Mouse (Mus musculus) megakaryocyte, adult 5-6 weeks (primary cell): ENCODE data around the gene Ccrl2. TPM values are rescaled to one million over a fixed set of nuclear protein-coding genes. Genes with fewer than 3 reads are reported as not detected.
A peak's percentile ranks its signal among the peaks of the same experiment; 100 is the strongest.

Experiments
- ATAC-seq: 2 replicates; pipeline ENCODE4 v1.8.0; 2016; ENCODE audit warnings: mild to moderate bottlenecking, inconsistent platforms; ENCODE audit not compliant: poor library complexity, severe bottlenecking
- total RNA-seq, 2 experiments: library from RNA; stranded (forward) in 1 of 2; stranded (reverse) in 1 of 2; fragments of 153-499, 151-499 nt in 1 of 2; fragments of 221-1000, 200-1000 nt in 1 of 2; gene quantifications; 2 replicates each; pipeline versions ENCODE4 v1.2.3 to v1.2.4; 2015 to 2017

The Ccrl2 gene
- total RNA-seq, 2 experiments from 2014 or later = 8.9 to 11.1 TPM

GRCm38 (mm10) chr9:111067052-111067451, 9.7 kb upstream of the Ccrl2 start:
- ATAC-seq = no peak

DNA sequence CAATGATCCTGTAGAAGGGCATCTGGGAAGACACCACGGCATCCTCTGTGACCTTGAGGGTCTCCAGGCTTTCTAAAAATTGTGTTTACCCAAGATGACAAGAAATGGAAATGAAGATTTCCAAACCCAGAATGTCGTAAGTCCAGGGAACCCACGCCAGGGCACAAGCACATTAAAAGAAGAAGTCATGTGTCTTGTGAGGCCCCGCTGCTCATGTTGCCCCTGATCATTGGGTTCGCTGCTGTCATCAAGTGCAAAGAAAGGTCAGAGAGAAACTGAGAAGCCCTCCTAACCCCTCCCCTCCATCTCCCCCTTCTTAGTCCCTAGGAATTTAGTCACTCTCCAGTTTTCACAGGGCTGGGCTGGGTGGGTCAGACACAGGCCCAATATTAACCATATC, 5.5 kb upstream of the Ccrl2 start:
- peak; percentile 63 for ATAC-seq

- ATAC-seq = peak; percentile 19
Measured at GRCm38 (mm10) chr9:111058943-111059556, 1.7 kb upstream of the Ccrl2 start.

- no peak for ATAC-seq
Measured at GRCm38 (mm10) chr9:111057544-111058370, 438 bp upstream of the Ccrl2 start.

DNA sequence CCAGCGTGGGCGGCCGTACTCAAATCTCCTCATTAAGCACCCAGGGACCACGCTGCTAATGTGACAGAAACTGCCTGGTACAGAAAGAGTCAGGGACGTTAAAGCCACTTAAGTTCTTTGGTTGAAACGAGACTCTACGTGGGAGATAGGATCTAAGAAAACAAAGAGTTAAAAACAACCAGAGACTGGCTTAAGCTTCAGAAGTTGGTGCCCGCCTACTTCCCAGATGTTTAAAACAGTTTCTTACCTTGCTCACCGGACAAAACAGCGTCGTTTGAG, 861 bp downstream of the Ccrl2 start:
- no peak for ATAC-seq

DNA sequence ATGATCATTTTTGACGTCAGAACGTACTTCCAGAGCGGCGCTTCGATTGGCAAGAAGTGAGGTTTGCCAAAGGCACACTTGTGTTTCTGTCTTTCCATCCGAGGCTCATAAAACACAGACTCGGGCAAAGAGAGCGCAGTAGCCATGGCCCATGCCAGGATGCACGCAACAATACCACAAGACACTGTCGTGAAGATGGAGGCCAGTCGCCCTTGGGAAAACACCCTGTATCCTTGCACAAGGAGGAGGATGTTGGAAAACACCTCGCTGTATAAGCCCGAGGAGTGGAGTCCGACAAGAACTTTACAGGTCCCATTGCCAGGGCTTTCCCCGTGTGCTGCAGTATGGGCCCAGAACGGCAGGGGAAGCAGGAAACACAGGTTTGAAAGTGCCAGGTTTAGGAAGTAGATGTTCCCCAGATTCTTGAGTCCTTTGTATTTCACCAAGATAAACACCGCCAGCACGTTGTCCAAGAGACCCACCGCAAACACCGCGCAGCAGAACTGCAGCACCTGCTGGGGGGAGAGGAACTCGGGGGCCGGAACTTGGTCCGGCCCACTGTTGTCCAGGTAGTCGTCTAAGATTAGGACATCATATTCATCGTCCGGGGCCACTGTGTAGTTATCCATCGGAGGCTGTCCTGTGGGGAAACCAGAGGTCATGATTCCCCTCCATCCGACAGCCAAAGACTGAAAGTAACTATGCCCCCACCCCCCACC, 1.4 kb downstream of the Ccrl2 start:
- ATAC-seq = peak; percentile 14

- ATAC-seq = no peak
Measured at GRCm38 (mm10) chr9:111054923-111055322, 2.4 kb downstream of the Ccrl2 start.

DNA sequence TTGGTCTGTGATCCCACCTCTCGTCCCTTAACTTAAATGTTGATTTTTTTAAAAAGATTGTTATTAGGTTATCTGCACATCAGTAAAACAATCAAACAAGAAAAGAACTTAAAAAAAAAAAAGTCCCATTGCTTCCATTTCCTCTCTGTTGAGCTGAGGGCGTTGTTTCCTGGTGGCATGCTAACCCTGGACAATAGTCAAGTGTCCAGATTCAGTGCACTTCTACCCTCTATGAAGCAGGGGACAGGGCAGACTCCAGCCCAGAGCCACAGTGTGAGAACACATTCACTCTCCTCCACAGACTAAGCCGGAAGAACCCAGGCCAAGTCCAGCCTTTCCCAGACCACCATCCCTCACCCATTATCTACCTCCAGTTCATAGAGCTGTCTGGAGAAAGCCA, 8.9 kb downstream of the Ccrl2 start:
- ATAC-seq = no peak

DNA sequence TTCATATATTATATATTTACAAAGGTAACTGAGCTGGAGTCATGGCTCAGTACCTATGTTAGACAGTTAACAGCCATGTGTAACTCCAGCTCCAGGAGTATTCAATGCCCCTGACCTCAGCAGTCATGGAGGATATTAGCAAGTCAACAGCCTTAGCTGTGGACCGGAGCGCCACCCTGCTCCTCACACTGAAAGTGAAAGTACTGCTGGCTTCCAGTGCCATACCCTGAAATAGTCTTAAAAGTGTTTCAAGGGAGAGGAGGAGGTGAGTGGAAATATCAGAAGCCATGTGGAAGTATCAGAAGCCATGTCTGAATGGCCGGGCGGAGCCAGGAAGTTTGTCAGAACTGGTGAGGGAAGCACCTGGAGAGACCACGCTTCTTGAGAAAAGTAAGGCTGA, 10.1 kb downstream of the Ccrl2 start:
- 0 out of 2 replicates have a peak, but pooled peaks have one; percentile 17 for ATAC-seq

DNA sequence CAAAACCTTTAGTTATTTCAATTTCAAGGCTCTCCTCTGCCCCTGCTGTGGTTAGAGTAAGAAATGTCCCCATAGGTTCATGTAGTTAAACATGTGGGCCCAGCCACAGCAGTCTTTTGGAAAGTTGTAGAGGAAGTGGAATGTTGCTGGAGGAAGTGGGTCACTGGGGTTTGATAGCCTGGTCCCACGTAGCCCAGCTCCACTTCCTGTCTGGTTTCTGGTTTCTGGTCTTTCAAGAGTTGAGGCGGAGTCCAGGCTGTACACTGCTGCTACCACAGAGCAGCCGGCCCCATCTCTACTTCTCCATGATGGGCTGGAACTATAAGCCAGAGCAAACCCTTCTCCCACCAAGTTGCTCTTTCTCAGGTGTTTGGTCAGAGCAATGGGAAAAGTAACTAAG, 11.1 kb downstream of the Ccrl2 start:
- ATAC-seq = peak; percentile 79

- ATAC-seq = no peak
Measured at GRCm38 (mm10) chr9:111042266-111042665, 15.1 kb downstream of the Ccrl2 start.

GRCm38 (mm10) chr9:111039966-111040365, 17.4 kb downstream of the Ccrl2 start:
- ATAC-seq = no peak

DNA sequence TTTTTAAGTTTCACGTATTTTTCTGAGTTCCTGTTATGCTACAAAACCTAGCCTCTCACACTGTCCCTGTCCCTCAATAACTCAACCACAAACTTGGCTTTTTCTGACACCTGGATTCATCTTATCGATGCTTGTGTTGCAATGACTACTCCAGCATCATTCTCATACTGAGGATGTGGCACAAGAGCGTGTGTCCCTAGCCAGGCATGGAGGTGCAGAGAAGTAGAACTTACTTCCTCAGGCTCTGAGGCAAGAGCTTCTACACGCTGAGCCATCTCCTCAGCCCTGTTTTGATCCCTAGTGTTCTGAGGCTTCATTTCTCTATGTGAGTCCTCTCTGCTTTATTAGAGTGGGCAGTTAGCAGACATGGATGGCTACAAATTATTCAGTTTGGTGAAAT, 23.6 kb downstream of the Ccrl2 start:
- ATAC-seq = peak; percentile 69

DNA sequence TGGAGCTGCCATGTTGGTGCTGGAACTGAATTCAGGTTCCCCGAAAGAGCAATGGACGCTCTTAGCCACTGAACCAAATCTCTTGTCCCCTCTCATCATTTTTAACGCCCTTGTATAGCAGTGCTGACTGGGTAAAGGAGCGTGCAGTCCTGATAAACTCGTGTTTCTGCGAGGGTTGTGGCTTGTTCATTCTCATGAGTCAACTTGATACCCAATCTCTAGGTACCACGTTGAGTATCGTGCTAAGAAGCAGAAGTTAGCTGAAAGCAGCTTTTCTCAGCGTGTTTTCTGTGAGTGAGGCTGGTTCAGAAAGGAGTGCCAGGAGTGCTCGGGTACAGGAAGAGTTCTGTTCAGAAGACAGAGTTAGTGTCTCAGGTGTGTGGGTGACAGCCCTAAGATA, 30.5 kb downstream of the Ccrl2 start:
- ATAC-seq = no peak

GRCm38 (mm10) chr9:111019022-111019421, 38.3 kb downstream of the Ccrl2 start, which contains the start of gene Ltf:
TSS of gene Ltf (plus strand) at chr9:111019271.
- peak; percentile 80 for ATAC-seq

DNA sequence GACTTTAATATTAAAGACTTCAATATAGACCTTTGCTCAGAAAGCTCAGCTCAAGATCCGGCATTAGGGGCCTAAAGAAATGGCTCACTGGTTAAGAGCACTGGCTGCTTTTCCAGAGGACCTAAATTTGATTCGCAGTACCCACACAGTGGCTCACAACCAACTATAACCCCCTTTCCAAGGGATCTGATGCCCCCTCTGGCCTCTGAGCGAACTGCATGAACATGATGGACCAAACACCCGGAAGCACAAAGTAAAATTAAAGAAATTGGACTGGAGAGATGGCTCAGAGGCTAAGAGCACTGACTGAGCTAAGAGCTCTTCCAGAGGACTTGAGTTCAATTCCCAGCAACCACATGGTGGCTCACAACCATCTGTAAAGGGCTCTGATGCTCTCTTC, 41.7 kb downstream of the Ccrl2 start:
- ATAC-seq = no peak

DNA sequence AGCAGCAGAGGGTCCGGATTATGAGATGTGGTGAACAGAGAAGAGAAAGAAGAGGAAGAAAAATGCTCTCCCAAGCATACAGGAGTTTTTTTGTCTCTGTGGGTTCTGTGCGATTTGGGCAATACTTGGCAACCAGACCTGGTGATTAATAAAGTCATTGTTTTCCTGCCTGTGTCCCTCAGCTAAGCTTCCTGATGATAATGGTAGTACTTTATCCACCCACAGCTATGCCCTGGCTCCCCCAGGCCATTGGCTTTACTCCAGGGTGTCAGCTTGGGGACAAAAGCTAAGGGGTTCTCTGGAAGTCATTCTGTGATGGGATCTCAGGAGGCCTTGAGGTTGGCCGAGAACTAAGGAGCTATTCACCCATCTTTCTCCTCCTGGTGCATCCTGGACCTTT, 45.3 kb downstream of the Ccrl2 start:
- no peak for ATAC-seq

- ATAC-seq = no peak
Measured at GRCm38 (mm10) chr9:111011550-111011949, 45.8 kb downstream of the Ccrl2 start.

- ATAC-seq = peak; percentile 67
Measured at GRCm38 (mm10) chr9:111009763-111010162, 47.6 kb downstream of the Ccrl2 start.

DNA sequence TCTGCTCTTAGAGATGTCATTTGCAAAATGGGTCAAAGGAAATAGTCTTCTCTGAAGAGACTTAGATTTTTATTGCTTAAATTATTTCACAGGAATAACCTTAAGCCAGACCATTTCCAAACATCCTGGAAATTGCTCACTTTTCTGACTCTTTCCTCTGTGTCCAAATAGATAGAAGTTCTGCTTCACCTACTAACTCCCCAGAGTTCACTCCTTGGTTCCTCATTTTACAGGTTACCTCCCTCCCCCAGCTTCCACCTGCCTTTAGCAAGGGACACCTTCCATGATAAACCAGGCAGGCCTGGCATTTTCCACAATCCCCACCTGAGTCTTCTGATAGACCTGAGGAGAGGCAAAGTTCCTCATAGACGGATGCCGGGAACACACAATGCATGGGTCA, 50.8 kb downstream of the Ccrl2 start:
- peak; percentile 62 for ATAC-seq
